Mouse (Mus musculus): Measurements from ENCODE around the gene Pigc. TPM values are rescaled to one million over a fixed set of nuclear protein-coding genes. Genes with fewer than 3 reads are reported as not detected.

The Pigc gene
- polyA plus RNA-seq, 1 experiment, result 25.8 TPM

DNA sequence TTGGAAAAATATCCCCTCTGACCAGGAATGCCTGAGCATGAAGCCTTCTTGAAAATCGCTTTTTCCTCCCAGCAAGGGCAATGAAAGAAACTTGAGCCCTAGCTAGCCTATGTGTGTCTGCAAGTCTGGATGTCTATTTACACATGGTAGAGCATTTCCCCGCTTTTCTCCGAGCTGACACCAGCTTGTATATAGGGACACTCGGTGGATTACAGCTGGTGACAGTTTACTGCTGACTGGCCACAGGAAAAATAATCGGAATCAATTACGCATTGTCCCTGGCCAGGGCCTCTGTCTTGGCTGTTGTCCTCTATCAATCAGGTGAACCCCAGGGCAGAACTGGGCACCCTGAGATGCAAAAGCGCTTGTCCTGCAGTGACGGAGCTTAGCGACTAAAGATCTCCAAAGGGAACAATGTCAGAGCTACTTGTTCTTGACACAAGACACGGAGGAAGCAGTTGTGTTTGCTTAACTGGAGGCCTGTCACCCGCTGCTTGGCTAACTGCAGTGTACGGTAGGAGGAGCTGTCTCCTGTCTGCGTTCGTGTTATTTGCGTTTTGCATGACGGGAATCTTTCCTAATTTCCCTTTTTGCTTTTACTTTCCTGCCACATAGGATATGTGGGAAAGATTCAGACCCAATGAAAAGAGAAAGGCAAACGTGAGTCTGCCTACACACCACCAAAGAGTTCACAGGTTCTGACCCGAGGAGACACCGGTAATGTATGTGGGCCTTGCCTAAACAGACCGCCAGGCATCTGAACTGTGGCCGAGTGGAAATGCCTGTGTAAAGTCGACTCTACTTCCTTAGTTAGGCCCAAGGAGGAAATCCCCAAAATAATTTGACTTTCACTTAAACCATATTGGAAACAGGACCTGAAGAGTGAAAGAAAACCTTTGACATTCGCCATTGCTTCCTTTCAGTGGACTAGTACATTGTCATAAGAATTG is 36.1 kb downstream of the Pigc start:
- Histone ChIP-seq H3K4me1 (ENCODE audit: control insufficient read depth, insufficient read depth, low read length) (peaks cover 28% of the 10 kb centered on the region), H3K27ac (ENCODE audit: insufficient read depth, low read depth, low read length) (peak overlapping the region; percentile 88)

DNA sequence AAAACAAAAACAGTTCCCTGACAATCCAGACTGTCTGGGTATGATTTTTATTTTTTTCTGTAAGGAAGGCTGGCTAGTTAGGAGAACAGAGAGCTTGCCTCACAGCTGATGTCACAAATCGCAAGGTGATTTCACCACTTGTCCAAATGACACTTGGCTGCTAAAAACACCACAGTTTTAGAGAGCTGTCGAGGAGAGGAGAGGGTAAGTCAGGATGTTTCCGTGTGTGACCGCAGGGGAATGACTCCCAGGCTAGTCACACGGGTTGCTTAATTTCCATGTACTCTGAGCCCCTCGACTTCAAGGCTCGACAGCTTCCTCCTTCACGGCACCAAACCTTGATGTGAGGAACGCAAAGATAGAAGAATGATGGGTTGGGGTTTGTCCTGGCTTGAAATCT is 37.1 kb downstream of the Pigc start:
- H3K4me1 ChIP-seq (ENCODE audit: control insufficient read depth, insufficient read depth, low read length), result peaks cover 22% of the 10 kb centered on the region
- TF ChIP-seq CTCF (IDR thresholded peaks at IDR 0.05; ENCODE audit: low read depth, low read length), result no peak
- TF ChIP-seq POLR2A (IDR thresholded peaks at IDR 0.05; ENCODE audit: borderline replicate concordance, low read depth, low read length), result no peak
- H3K27ac ChIP-seq (ENCODE audit: insufficient read depth, low read depth, low read length), result peak overlapping the region; percentile 8; the same call in 1 of the 2 replicates
- no peak overlapping the region for H3K4me3 ChIP-seq (ENCODE audit: insufficient read depth, low read length)

More for the DNA sequence above, 36.1 kb downstream of the Pigc start:
- peak overlapping the region; percentile 39 for H3K4me3 ChIP-seq (ENCODE audit: insufficient read depth, low read length)
- TF ChIP-seq CTCF (IDR thresholded peaks at IDR 0.05; ENCODE audit: low read depth, low read length), result 0 out of 2 replicates have a peak, but pooled peaks have one; percentile 28
- TF ChIP-seq POLR2A (IDR thresholded peaks at IDR 0.05; ENCODE audit: borderline replicate concordance, low read depth, low read length), result no peak

DNA sequence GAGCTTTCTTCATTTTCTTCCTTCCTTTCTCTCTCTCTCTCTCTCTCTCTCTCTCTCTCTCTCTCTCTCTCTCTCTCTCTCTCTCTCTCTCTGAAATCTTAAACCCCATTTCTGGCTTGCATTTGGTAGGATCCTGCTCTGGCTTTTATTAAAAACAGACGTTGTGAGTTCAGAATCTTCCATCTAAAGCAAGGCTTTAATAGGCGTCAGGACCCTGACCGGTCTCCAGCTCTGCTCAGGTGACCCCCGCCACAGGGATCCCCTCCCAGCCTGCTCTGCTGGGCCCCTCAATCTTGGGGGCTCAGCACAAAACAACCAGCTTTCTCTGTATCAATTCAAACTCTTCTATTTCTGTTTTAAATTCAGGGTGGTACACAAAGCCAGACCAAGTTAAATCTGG is 39.2 kb downstream of the Pigc start:
- Histone ChIP-seq H3K4me1 (ENCODE audit: control insufficient read depth, insufficient read depth, low read length) (peaks cover 27% of the 10 kb centered on the region), H3K4me3 (ENCODE audit: insufficient read depth, low read length) (no peak overlapping the region), H3K27ac (ENCODE audit: insufficient read depth, low read depth, low read length) (no peak overlapping the region)
- TF ChIP-seq CTCF (IDR thresholded peaks at IDR 0.05; ENCODE audit: low read depth, low read length) (no peak), POLR2A (IDR thresholded peaks at IDR 0.05; ENCODE audit: borderline replicate concordance, low read depth, low read length) (no peak)

DNA sequence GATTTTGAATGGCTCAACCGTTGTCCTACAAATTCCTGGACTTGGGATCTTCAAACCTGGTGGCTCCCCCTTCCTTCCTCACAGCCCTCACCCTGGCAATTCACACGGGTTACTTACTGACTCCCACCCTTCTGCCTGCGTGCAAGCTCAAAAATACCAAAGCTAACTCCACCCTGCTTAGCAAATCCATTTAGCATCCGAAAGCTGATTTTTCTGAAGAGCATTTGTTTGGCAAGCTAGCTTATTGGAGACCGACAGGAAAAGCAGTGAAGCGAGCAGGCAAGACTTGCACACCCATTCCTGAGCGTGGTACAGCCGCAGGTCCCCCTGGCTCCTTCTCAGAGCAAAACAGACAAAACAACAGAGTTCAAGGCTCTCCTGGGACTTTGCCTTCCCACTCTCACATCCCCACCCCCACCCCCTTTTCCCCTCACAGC is 39.7 kb downstream of the Pigc start:
- TF ChIP-seq POLR2A (IDR thresholded peaks at IDR 0.05; ENCODE audit: borderline replicate concordance, low read depth, low read length) (no peak), CTCF (IDR thresholded peaks at IDR 0.05; ENCODE audit: low read depth, low read length) (no peak)
- no peak overlapping the region for H3K27ac ChIP-seq (ENCODE audit: insufficient read depth, low read depth, low read length)
- H3K4me3 ChIP-seq (ENCODE audit: insufficient read depth, low read length), result no peak overlapping the region
- H3K4me1 ChIP-seq (ENCODE audit: control insufficient read depth, insufficient read depth, low read length), result peaks cover 23% of the 10 kb centered on the region

DNA sequence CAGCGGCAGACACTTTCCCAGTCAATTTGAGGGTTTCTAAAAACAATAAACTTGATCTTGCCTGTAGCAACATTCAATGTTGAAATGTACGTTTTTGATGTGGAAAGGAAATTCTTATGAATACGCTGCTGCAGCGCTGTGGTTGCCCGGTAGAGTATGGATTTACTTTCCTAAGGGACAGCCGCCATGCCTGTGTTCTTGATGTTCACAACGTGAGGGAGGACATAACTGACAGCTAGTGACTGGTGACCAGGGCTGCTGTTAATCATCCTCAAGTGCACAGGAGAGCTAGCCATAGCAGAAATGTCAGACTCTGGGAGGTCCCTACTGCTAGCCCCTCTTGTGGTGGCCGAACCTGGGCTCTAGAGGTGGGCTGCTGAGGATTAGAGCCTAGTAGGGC is 40.1 kb downstream of the Pigc start:
- peaks cover 19% of the 10 kb centered on the region for H3K4me1 ChIP-seq (ENCODE audit: control insufficient read depth, insufficient read depth, low read length)
- TF ChIP-seq CTCF (IDR thresholded peaks at IDR 0.05; ENCODE audit: low read depth, low read length), result no peak
- TF ChIP-seq POLR2A (IDR thresholded peaks at IDR 0.05; ENCODE audit: borderline replicate concordance, low read depth, low read length), result no peak
- no peak overlapping the region for H3K4me3 ChIP-seq (ENCODE audit: insufficient read depth, low read length)
- H3K27ac ChIP-seq (ENCODE audit: insufficient read depth, low read depth, low read length), result no peak overlapping the region

DNA sequence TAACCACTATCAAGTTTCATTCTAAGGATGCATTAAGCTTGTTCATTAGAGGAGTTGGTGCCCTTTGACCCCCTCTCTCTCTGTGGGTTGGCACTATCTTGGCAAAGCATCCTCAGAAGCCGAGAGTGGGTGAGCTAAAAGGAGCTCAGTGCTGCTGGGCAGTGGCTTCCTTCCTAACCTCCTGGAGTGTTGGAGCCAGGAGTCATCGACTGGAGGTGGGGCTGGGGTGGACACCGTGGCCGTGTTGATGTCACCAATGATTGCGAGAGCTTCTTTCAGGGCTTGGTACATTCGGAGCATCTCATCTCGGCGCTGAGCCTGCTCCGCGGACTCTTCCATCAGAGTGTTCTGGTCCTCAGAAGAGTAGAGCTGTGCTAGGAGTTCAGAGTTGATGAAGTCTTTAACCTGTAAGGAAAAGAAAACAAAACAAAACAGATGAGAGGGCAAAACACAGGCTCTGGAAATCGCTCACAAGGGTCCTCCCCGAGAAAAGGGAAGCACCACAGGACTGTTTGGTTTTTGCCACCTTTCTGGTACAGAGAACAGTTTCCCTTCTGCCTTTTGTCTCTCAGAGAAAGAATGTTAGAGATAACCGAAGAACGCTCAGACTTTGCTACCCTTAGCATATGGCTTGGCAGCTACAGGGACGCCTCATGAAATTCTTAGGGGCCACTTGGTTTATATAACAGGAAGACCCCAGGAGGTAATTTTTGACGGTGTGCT is 42.7 kb downstream of the Pigc start:
- Histone ChIP-seq H3K27ac (ENCODE audit: insufficient read depth, low read depth, low read length) (no peak overlapping the region), H3K4me3 (ENCODE audit: insufficient read depth, low read length) (no peak overlapping the region), H3K4me1 (ENCODE audit: control insufficient read depth, insufficient read depth, low read length) (peaks cover 5% of the 10 kb centered on the region; the same call in 1 of the 2 replicates)
- TF ChIP-seq POLR2A (IDR thresholded peaks at IDR 0.05; ENCODE audit: borderline replicate concordance, low read depth, low read length) (no peak), CTCF (IDR thresholded peaks at IDR 0.05; ENCODE audit: low read depth, low read length) (no peak)

DNA sequence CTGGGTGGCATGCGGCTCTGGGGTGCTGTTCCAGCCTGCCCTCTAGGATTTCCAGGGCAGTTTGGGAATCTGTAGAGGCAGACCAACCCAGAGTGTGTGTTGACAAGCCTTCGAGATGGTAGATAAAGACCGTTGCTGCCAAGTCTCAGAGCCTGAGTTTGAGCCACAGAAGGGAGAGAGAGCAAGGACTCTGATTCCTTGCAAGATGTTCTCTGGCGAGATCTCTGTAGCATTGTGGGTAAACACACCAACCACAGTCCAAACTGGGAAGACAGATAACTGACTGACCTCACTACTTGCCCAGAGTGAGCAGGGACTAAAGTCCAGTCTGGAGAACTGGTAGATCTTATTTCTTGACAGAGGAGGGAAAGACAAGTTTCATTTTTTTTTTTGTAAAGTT is 44.6 kb downstream of the Pigc start:
- Histone ChIP-seq H3K4me1 (ENCODE audit: control insufficient read depth, insufficient read depth, low read length) (peaks cover 14% of the 10 kb centered on the region), H3K4me3 (ENCODE audit: insufficient read depth, low read length) (no peak overlapping the region), H3K27ac (ENCODE audit: insufficient read depth, low read depth, low read length) (no peak overlapping the region)
- no peak for TF ChIP-seq CTCF (IDR thresholded peaks at IDR 0.05; ENCODE audit: low read depth, low read length)
- no peak for TF ChIP-seq POLR2A (IDR thresholded peaks at IDR 0.05; ENCODE audit: borderline replicate concordance, low read depth, low read length)

DNA sequence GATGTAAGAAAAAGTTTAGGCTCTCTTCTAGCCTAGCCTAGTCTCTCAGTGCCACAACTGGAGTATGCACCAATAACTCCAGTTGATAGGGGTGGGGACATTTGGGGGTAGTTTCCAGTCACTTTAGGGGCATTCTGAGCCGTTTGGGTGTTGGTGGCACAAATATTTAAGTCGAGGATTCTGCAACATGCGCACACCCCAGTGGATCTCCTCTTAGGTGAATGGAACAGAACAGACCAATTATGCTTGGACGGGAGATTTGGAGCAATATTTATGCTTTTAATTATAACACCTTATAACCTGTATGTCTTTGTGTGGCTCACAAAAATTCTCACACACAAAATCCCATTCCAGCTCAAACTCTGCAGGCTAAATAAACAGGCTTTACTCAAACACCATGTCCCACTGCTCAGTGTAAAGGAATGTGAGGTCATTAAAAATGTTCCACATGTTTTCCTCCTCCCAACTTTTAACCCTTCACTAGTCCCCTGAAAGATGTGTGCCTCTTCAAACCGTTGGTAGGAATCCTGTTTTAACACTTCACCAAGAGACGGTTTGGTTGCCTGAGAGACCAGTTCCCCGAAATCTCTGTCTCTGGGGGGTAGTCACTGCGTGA is 46.4 kb downstream of the Pigc start:
- Histone ChIP-seq H3K4me3 (ENCODE audit: insufficient read depth, low read length) (no peak overlapping the region), H3K4me1 (ENCODE audit: control insufficient read depth, insufficient read depth, low read length) (peaks cover 20% of the 10 kb centered on the region), H3K27ac (ENCODE audit: insufficient read depth, low read depth, low read length) (no peak overlapping the region)
- TF ChIP-seq CTCF (IDR thresholded peaks at IDR 0.05; ENCODE audit: low read depth, low read length) (no peak), POLR2A (IDR thresholded peaks at IDR 0.05; ENCODE audit: borderline replicate concordance, low read depth, low read length) (no peak)

DNA sequence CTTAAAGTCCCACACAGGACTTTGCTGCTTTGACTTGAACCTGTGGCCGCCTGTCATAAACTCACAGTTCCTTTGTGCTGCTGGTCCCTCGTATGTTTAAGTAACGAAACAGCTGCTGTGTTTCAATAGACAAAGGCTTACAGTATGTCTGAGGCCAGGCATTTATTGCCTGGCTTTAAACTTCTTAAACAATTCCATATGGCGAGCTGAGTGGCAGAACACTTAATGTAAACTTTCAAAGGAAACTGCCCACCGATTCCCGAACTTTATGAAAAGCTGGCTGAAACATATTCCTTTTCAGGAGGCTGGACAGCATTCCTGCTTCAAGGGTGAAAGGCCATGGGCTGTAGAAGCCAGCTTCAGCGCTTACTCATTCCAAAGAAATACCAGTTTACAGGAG is 48.0 kb downstream of the Pigc start:
- H3K4me1 ChIP-seq (ENCODE audit: control insufficient read depth, insufficient read depth, low read length), result peaks cover 15% of the 10 kb centered on the region
- no peak overlapping the region for H3K4me3 ChIP-seq (ENCODE audit: insufficient read depth, low read length)
- no peak for TF ChIP-seq POLR2A (IDR thresholded peaks at IDR 0.05; ENCODE audit: borderline replicate concordance, low read depth, low read length)
- TF ChIP-seq CTCF (IDR thresholded peaks at IDR 0.05; ENCODE audit: low read depth, low read length), result no peak
- no peak overlapping the region for H3K27ac ChIP-seq (ENCODE audit: insufficient read depth, low read depth, low read length)
